10 mouse cellular contexts compared by ENCODE assay signal in the genomic region with DNA sequence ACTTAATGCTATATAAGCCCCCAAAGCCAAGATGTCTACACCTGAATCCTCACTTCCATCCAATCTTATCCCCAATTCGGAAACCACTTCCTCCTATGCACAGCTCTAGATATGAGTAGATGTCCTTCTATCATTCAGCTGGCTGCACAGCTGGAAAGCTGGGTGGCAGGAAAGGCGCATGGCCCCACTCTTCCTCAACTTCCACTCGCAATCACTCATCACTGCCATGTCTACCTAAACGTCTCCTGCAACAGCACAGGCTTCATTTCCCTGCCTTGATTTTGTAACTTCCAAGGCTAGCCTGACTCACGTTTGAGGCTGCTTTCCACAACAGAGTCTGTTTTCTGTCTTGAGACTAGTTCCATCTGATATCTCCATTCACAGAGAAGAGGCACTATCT. TPM values are rescaled to one million over a fixed set of nuclear protein-coding genes. Genes with fewer than 3 reads are reported as not detected.
DNase-seq lines count a peak whose midpoint lies in the region; ATAC-seq and TF ChIP-seq lines count a peak whose summit lies in the region.
"Had no signal": no experiment of that assay in that cellular context is flagged by ENCODE, and none has a peak within 500 bp of the region (broad histone marks: within the 10 kb centered on the region; RNA-seq: fewer than 3 reads in every experiment).

No protein-coding gene starts in this region.

- no peaks in the 10 kb centered on the region for H3K9me3 ChIP-seq in kidney, postnatal 0 days (replicated peaks; ENCODE audit: low read length)
- no peaks in the 10 kb centered on the region for H3K9me3 ChIP-seq in embryonic facial prominence, embryonic 15.5 days (replicated peaks)
- no peaks in the 10 kb centered on the region for H3K9me3 ChIP-seq in intestine, postnatal 0 days (ENCODE audit: control insufficient read depth)
- H3K9me3 ChIP-seq in neural tube, embryonic 13.5 days: no peaks in the 10 kb centered on the region

- peak overlapping the region; percentile 83 for H3K4me2 ChIP-seq in kidney, postnatal 0 days (ENCODE audit: low read length)
- peak overlapping the region; percentile 68; the same call in 1 of the 2 replicates for H3K4me2 ChIP-seq in embryonic facial prominence, embryonic 15.5 days (replicated peaks)
- peak overlapping the region; percentile 88; the same call in 1 of the 2 replicates for H3K4me2 ChIP-seq in intestine, postnatal 0 days (replicated peaks; ENCODE audit: low read depth)
- peak overlapping the region; percentile 57 for H3K4me2 ChIP-seq in neural tube, embryonic 13.5 days

- no peaks in the 10 kb centered on the region for H3K36me3 ChIP-seq in kidney, postnatal 0 days (ENCODE audit: insufficient read depth, low read length)
- H3K36me3 ChIP-seq in embryonic facial prominence, embryonic 15.5 days: no peaks in the 10 kb centered on the region
- no peaks in the 10 kb centered on the region for H3K36me3 ChIP-seq in intestine, postnatal 0 days (ENCODE audit: control insufficient read depth, insufficient read depth)
- H3K36me3 ChIP-seq in neural tube, embryonic 13.5 days: no peaks in the 10 kb centered on the region

- no peak for TF ChIP-seq CTCF in kidney, postnatal 0 days (IDR thresholded peaks at IDR 0.05; ENCODE audit: low read depth)
- no peak for TF ChIP-seq CTCF in intestine, postnatal 0 days (IDR thresholded peaks at IDR 0.05; ENCODE audit: low read depth)

- H3K4me3 ChIP-seq in kidney, postnatal 0 days (replicated peaks; ENCODE audit: low read depth, low read length): peak overlapping the region; percentile 0; the same call in 1 of the 2 replicates
- H3K4me3 ChIP-seq in embryonic facial prominence, embryonic 15.5 days (replicated peaks): no peak overlapping the region
- H3K4me3 ChIP-seq in intestine, postnatal 0 days (ENCODE audit: low read depth, low read length): 0 out of 2 replicates have a peak overlapping the region, but pooled peaks have one; percentile 10
- peak overlapping the region; percentile 93 for H3K4me3 ChIP-seq in neural tube, embryonic 13.5 days

- no peak overlapping the region for H3K9ac ChIP-seq in kidney, postnatal 0 days (ENCODE audit: low read depth, low read length)
- H3K9ac ChIP-seq in embryonic facial prominence, embryonic 15.5 days: no peak overlapping the region
- H3K9ac ChIP-seq in intestine, postnatal 0 days (ENCODE audit: low read depth, low read length): no peak overlapping the region
- H3K9ac ChIP-seq in neural tube, embryonic 13.5 days: peak overlapping the region; percentile 52; the same call in 1 of the 2 replicates

- WGBS in kidney, postnatal 0 days: 45% methylated on average over 5 of the region's 5 CpGs
- 48% methylated on average over 5 of the region's 5 CpGs for WGBS in embryonic facial prominence, embryonic 15.5 days
- WGBS in intestine, postnatal 0 days: 38% methylated on average over 5 of the region's 5 CpGs
- WGBS in neural tube, embryonic 13.5 days: 54% methylated on average over 5 of the region's 5 CpGs

- DNase-seq in kidney, postnatal 0 days (ENCODE audit: low spot score): no peak
- no peak for DNase-seq in kidney, postnatal 36 days
- DNase-seq in frontal cortex, postnatal 36 days (ENCODE audit: low spot score in 2 of 2): no peak
- no peak for DNase-seq in thymus, postnatal 10 days (ENCODE audit: low spot score in 2 of 2)
- DNase-seq: spleen, adult 18-20 months had no signal

- no peak for ATAC-seq in kidney, postnatal 0 days (replicated peaks; ENCODE audit: low FRiP score, low read depth)
- no peak for ATAC-seq in embryonic facial prominence, embryonic 15.5 days (ENCODE audit: insufficient number of reproducible peaks, low FRiP score, low TSS enrichment, low read depth)
- no peak for ATAC-seq in intestine, postnatal 0 days
- no peak for ATAC-seq in neural tube, embryonic 13.5 days (ENCODE audit: low read depth)
- no peak for ATAC-seq in activated CD4-positive, CD25-positive, alpha-beta regulatory T cell, adult 4 months
- ATAC-seq: Patski had no signal

- H3K27ac ChIP-seq in kidney, postnatal 0 days: no peak overlapping the region
- H3K27ac ChIP-seq in embryonic facial prominence, embryonic 15.5 days (replicated peaks): no peak overlapping the region
- H3K27ac ChIP-seq in intestine, postnatal 0 days (ENCODE audit: low read depth, low read length): no peak overlapping the region
- no peak overlapping the region for H3K27ac ChIP-seq in neural tube, embryonic 13.5 days (replicated peaks)

- H3K4me1 ChIP-seq in kidney, postnatal 0 days (replicated peaks; ENCODE audit: insufficient read depth, low read length): peaks cover 11% of the 10 kb centered on the region; the same call in 1 of the 2 replicates
- peaks cover 23% of the 10 kb centered on the region for H3K4me1 ChIP-seq in embryonic facial prominence, embryonic 15.5 days
- H3K4me1 ChIP-seq in intestine, postnatal 0 days (replicated peaks; ENCODE audit: control insufficient read depth, insufficient read depth, low read length): peaks cover 5% of the 10 kb centered on the region
- H3K4me1 ChIP-seq in neural tube, embryonic 13.5 days (replicated peaks): peaks cover 63% of the 10 kb centered on the region

- no peaks in the 10 kb centered on the region for H3K27me3 ChIP-seq in kidney, postnatal 0 days (ENCODE audit: insufficient read depth, low read length)
- H3K27me3 ChIP-seq in embryonic facial prominence, embryonic 15.5 days: no peaks in the 10 kb centered on the region
- H3K27me3 ChIP-seq in intestine, postnatal 0 days (replicated peaks; ENCODE audit: control insufficient read depth, insufficient read depth, low read length): no peaks in the 10 kb centered on the region
- no peaks in the 10 kb centered on the region for H3K27me3 ChIP-seq in neural tube, embryonic 13.5 days
- H3K27me3 ChIP-seq: Patski had no signal

RNA-seq across cellular contexts. Expression of a gene that starts 1.7 kb away (rescaled TPM):
- 38.9 and 39.6 TPM in 2 replicates for polyA plus RNA-seq in kidney, postnatal 0 days (2015; fragmentation: Nextera tagmentation; extraction: Ambion mirVana)
- polyA plus RNA-seq in embryonic facial prominence, embryonic 15.5 days (2015; fragmentation: Nextera tagmentation; extraction: Ambion mirVana): 46.7 and 48.4 TPM in 2 replicates
- 18.7 and 21.3 TPM in 2 replicates for polyA plus RNA-seq in intestine, postnatal 0 days (2015; fragmentation: Nextera tagmentation; extraction: Ambion mirVana)
- polyA plus RNA-seq in neural tube, embryonic 13.5 days (2015; fragmentation: Nextera tagmentation; extraction: Ambion mirVana): 72.7 and 78.1 TPM in 2 replicates
- 1 to 10 TPM in 1 of 2 experiments, not detected in 1; 1.2 TPM for polyA plus RNA-seq in activated CD4-positive, CD25-positive, alpha-beta regulatory T cell, adult 4 months (2017; shearing (Covaris generic))
